Mouse (Mus musculus) C2C12 (cell line): ENCODE results near the gene Gnaq. TPM values are rescaled to one million over a fixed set of nuclear protein-coding genes. Genes with fewer than 3 reads are reported as not detected.

Source experiments
- H3K27me3 ChIP-seq: one replicate; pipeline ENCODE4 v1.6.1; 2011; ENCODE audit not compliant: control insufficient read depth, insufficient read depth, insufficient read length
- H3K36me3 ChIP-seq: one replicate; pipeline ENCODE4 v1.6.1; 2011; ENCODE audit not compliant: control insufficient read depth, insufficient read depth
- H3K4me3 ChIP-seq: one replicate; pipeline ENCODE4 v1.5.1; 2011; ENCODE audit warnings: mild to moderate bottlenecking, control low read depth; ENCODE audit not compliant: poor library complexity, insufficient read depth, severe bottlenecking
- H3K79me2 ChIP-seq: one replicate; pipeline ENCODE4 v1.6.1; 2011; ENCODE audit not compliant: control insufficient read depth, insufficient read depth
- H3K79me3 ChIP-seq: one replicate; pipeline ENCODE4 v1.6.1; 2011; ENCODE audit warnings: low read depth, control low read depth
- H3ac ChIP-seq: one replicate; pipeline ENCODE3; 2011; ENCODE audit warnings: low read depth; ENCODE audit not compliant: control insufficient read depth, insufficient read length
- CEBPB ChIP-seq: IDR thresholded peaks from one replicate; pipeline ENCODE4 v1.6.1; 2011; ENCODE audit warnings: low read depth, mild to moderate bottlenecking, control low read depth, moderate library complexity
- CTCF ChIP-seq: IDR thresholded peaks from one replicate; pipeline ENCODE4 v1.5.1; 2011; ENCODE audit not compliant: control insufficient read depth, insufficient read depth, insufficient read length
- FOSL1 ChIP-seq: IDR thresholded peaks from one replicate; pipeline ENCODE4 v1.8.0; 2011; ENCODE audit warnings: mild to moderate bottlenecking, low read length; ENCODE audit not compliant: poor library complexity, insufficient read depth, severe bottlenecking
- MAX ChIP-seq: IDR thresholded peaks from one replicate; pipeline ENCODE4 v1.6.1; 2011; ENCODE audit warnings: mild to moderate bottlenecking, control low read depth
- MYOD1 ChIP-seq: IDR thresholded peaks from one replicate; pipeline ENCODE4 v1.6.1; 2011; ENCODE audit warnings: low read depth; ENCODE audit not compliant: control insufficient read depth, insufficient read length
- MYOG ChIP-seq: IDR thresholded peaks from one replicate; pipeline ENCODE4 v1.6.1; 2011; ENCODE audit not compliant: control insufficient read depth, insufficient read length; ENCODE audit errors: extremely low read depth
- USF1 ChIP-seq: IDR thresholded peaks from one replicate; pipeline ENCODE4 v1.6.1; 2011; ENCODE audit warnings: low read depth, mild to moderate bottlenecking, control low read depth, moderate library complexity
- polyA plus RNA-seq: library from polyadenylated mRNA; unstranded; fragments of >200 nt; fragmentation: generic; extraction: Trizol; gene quantifications from one replicate; pipeline ENCODE4 v1.2.1, GENCODE M21; 2012; ENCODE audit warnings: missing spikeins

Gnaq gene
- polyA plus RNA-seq, 1 experiment = 9.5 TPM

DNA sequence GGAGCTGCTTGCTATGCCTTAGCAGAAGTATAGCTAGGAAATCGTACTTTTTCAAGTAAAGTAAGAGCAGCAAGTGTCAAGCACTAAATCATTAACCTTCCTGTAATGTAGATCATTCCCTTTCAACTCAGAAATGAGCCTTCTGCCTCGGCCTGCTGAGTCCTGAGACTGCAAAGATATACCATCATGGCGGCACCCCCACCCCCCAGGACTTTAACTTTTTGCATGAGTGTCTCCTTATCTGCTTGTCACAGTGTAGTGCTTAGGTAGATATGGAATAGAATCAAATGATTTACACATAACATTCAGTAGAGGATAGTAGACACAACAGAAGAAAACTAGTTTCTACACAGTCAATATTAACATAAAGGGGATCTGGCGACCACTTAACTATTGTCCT lies 167.8 kb downstream of the Gnaq start:
- Histone ChIP-seq H3K27me3 (no peaks in the 10 kb centered on the region), H3K36me3 (no peaks in the 10 kb centered on the region), H3ac (no peak overlapping the region), H3K79me3 (peaks cover 2% of the 10 kb centered on the region), H3K4me3 (no peak overlapping the region), H3K79me2 (no peaks in the 10 kb centered on the region)
- no peak for TF ChIP-seq USF1
- TF ChIP-seq CEBPB = no peak
- no peak for TF ChIP-seq FOSL1
- no peak for TF ChIP-seq MAX
- no peak for TF ChIP-seq MYOG
- no peak for TF ChIP-seq CTCF
- TF ChIP-seq MYOD1 = no peak

- Histone ChIP-seq H3K27me3 (no peaks in the 10 kb centered on the region), H3K36me3 (no peaks in the 10 kb centered on the region), H3ac (no peak overlapping the region), H3K79me2 (peaks cover 4% of the 10 kb centered on the region), H3K79me3 (peaks cover 2% of the 10 kb centered on the region), H3K4me3 (no peak overlapping the region)
- TF ChIP-seq CTCF (no peak), USF1 (no peak), MYOG (no peak), MAX (no peak), MYOD1 (no peak), FOSL1 (no peak)
Observed at GRCm38 (mm10) chr19:16301336-16301735, 168.7 kb downstream of the Gnaq start.

DNA sequence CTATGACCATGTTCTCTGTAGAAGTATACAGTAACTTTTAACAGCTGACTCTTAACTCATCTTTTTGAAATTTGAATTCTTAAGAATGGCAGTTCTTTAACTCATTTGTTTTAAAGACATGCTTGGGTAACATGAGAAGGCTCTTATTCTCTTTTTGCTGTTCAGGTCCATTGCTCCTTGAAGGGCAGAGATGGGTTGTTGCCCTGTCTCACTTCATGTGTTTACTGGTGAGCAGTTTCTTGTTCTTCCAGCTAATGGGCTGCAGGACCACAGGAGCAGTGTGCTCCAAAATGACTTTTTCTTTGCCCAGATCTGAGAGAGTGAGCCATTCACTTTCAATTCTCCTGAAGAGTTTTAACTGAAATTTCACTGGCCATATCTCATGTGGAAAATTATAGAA lies 176.4 kb downstream of the Gnaq start:
- H3K36me3 ChIP-seq = no peaks in the 10 kb centered on the region
- no peak overlapping the region for H3ac ChIP-seq
- H3K27me3 ChIP-seq = no peaks in the 10 kb centered on the region
- no peaks in the 10 kb centered on the region for H3K79me3 ChIP-seq
- TF ChIP-seq USF1 (no peak), MYOD1 (no peak), CEBPB (no peak), MYOG (no peak), CTCF (no peak), FOSL1 (no peak), MAX (no peak)
- H3K4me3 ChIP-seq = no peak overlapping the region
- H3K79me2 ChIP-seq = peaks cover 7% of the 10 kb centered on the region

DNA sequence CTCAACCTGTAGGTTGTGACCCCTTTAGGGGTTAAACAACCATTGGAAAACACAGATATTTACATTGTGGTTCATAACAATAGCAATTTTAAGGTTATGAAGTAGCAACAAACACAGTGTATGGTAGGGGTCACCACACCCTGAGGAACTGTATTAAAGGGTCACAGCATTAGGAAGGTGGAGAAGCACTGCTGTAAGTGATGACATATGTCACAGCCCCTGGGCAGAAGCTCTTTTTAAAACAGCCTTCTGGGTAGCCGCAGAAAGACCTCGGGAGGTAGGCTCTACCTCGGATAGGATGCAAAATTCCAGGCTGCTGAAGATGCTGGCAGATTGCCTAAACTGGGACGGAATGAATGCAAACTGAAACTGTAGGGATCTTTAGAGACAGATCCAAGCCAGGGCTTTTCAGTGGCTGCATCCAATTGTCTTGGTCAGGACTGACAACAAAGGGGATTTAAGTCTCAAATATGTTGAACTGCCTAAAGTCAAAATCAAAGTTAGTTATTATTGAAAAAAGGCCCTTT lies 181.7 kb downstream of the Gnaq start:
- peaks cover 4% of the 10 kb centered on the region for H3K79me2 ChIP-seq
- H3K36me3 ChIP-seq = no peaks in the 10 kb centered on the region
- no peak overlapping the region for H3ac ChIP-seq
- H3K4me3 ChIP-seq = no peak overlapping the region
- TF ChIP-seq USF1 (no peak), MAX (no peak), CEBPB (no peak), FOSL1 (no peak), MYOD1 (no peak), CTCF (no peak), MYOG (no peak)
- no peaks in the 10 kb centered on the region for H3K79me3 ChIP-seq
- H3K27me3 ChIP-seq = no peaks in the 10 kb centered on the region

- H3K36me3 ChIP-seq = no peaks in the 10 kb centered on the region
- peaks cover 4% of the 10 kb centered on the region for H3K79me2 ChIP-seq
- TF ChIP-seq USF1 (no peak), MYOD1 (no peak), FOSL1 (no peak), CEBPB (no peak), CTCF (no peak), MAX (no peak), MYOG (no peak)
- no peaks in the 10 kb centered on the region for H3K27me3 ChIP-seq
- no peak overlapping the region for H3ac ChIP-seq
- H3K79me3 ChIP-seq = no peaks in the 10 kb centered on the region
- H3K4me3 ChIP-seq = no peak overlapping the region
Observed at GRCm38 (mm10) chr19:16315525-16315924, 182.9 kb downstream of the Gnaq start.
